Mouse (Mus musculus) stomach, postnatal 0 days (tissue): ENCODE data around the gene Gas7.

Experiments
- CTCF ChIP-seq: IDR thresholded peaks from 2 replicates; pipeline ENCODE4 v1.5.1; 2016; ENCODE audit warnings: antibody characterized with exemption, low read depth, mild to moderate bottlenecking, moderate library complexity
- EP300 ChIP-seq: optimal IDR thresholded peaks from 2 replicates; pipeline ENCODE3; 2016; ENCODE audit warnings: antibody characterized with exemption

DNA sequence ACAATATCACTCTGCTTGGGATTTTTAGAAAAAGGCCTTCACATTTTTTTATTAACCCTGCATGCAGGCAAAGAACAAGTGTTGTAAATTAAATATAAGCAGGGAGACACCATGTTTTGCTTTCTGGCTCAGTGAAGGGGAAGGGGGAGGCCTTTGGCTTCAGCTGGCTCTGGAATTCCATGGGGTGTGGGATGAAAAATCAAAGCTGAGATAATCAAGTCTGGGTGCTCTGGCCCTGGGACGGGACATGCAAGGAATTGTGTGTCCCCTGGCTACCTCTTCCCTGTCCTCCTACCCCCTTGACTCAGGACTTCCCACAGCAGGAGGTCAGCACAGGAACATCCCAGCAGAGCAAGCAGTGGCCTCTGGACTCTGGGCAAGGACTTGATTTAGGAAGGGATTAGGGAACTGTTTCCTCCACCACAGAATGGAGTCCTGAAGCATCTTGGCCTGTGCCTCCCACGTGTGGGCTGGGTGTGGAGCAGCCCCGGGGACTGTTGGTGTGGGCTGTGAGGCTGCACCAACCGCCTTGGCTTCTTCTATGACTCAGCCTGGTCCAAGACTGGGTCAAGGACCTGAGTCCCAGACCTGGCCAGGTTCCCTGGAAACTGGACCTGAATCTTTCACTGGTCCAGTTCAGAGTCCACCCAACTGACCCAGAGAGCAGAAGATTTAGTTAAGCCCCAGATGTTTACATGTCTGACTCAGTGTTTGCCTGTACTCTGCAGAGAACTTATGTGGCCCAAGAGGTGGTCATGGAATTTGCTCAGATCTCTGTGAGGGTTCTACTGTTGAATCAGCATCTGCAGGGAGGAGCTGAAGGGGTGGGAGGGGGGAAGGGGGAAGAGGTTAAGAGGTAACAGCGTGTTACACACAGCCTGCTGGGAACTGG is 60.0 kb downstream of the Gas7 start:
- TF ChIP-seq CTCF (no peak), EP300 (no peak)
